Mouse (Mus musculus): ENCODE measurements at regions not wholly inside any gene's neighbourhood (a gene's known extent, or its start where the extent isn't known, plus 50 kb on each side); places are given as distances from the start of the nearest gene placed in this dataset.
"Not testable (repeated sequence)": the region's sequence is repeated elsewhere in the genome, so short reads cannot be mapped to it uniquely, and the experiment has no call there.

DNA sequence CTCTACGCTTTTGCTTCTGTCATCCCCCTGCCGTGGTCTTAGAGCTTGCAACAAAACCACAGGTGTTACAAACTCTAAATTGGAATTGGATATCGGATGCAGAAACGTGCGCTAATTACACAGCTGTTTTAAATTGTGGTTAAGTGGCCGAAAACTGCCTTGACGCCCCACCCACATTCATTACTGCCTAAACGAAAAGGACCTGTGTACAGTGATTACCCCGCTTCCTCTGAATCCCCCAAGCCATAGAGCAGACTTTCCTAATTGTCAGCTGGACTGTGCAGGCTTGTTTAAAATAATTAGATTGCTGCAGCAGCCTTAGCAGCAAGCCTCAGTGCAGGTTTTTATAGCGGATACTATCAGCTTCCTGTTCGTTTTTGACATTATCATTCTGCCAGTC is 94.7 kb downstream of the Cxxc4 start:
- no peak for DNase-seq

DNA sequence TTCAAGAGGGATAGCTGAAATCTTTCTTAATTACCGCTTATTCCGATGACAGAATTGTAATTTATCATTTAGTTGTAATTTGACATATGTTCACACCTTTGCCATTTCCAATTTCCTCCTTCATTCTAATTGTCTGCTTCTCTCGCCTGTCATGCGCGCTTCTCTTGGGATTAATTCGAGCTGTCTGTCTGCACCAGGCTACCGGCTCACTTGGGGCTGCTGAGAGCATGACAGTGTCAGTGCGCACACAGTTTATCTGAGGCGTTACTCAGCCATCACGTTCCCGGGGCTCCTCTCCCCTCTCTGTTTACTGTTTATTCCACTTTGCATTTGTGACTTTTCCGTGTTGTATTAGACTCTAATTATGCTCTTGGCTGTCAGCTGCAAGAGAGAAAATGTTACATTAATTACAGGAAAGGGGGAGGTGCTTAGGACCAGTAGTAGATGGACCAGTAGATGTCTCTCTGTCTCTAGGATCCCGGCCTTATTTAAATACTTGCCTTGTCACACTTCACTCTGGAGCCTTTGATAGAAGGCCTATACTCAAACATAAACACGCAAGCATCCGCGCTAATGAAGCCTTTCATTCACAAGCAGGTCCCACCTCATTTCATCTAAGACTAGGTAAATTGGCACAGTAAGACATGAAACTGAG is 95.3 kb downstream of the Cxxc4 start:
- DNase-seq: no peak

DNA sequence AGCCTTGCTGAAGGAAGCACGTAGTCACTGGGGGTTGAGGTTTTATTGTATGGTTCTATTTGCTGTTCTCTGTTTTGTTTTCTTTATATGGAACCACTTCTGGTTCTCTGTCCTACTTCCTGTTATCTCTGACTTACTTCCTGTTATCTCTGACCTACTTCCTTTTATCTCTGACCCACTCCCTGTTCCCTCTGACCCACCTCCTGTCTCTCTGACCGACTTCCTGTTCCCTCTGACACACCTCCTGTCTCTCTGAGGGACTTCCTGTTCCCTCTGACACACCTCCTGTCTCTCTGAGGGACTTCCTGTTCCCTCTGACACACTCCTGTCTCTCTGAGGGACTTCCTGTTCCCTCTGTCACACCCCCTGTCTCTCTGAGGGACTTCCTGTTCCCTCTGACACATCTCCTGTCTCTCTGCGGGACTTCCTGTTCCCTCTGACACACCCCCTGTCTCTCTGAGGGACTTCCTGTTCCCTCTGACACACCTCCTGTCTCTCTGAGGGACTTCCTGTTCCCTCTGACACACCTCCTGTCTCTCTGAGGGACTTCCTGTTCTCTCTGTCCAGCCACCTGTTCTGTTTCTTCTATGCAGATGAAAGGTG is 102.9 kb downstream of the Cxxc4 start:
- not testable (repeated sequence) for DNase-seq

GRCm38 (mm10) chr3:134365948-134366347 is 129.7 kb downstream of the Cxxc4 start:
- DNase-seq: no peak

- no peak for DNase-seq
These were observed 130.5 kb downstream of the Cxxc4 start for GRCm38 (mm10) chr3:134366761-134367160.

GRCm38 (mm10) chr3:134368591-134368990 is 132.3 kb downstream of the Cxxc4 start:
- no peak for DNase-seq

DNA sequence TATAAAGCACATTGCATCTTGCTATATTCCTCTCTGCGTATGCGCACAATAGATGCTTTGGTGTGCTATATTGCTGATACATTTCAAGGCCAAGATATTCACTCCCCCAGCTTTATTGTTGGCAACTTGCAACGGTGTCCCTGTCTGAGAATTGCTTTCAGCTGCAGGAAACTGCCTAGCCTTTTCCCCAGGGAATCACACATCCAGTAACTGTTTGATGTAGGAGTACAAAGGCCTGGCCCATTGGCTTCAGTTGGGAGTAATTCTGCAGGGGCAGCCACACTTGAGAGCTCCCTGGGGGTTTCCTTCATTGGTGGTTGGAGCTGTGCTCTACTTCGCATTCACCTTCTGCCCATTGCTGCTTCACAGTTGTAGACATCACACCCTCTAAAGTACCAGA is 132.8 kb downstream of the Cxxc4 start:
- DNase-seq: no peak

DNA sequence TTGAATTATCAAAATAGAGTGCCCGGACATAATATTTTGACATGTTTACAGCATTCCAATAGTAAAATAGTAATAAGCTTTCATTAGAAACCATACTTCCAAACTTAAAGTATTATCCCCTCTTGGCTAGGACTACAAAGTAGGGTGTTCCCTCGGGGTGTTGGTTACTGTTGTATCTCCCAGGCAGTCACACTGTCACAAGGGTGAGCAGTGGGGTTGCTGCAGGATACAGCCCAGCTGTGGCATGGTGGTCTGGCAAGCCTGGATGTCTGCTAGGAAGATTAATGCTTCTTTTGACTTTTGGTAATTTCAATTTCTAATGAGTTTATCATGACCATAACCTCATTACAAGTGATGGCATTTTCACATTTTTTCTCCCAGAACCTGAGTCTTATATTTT is 143.3 kb downstream of the Cxxc4 start:
- DNase-seq: no peak

- no peak for DNase-seq
These were observed 154.4 kb downstream of the Cxxc4 start for GRCm38 (mm10) chr3:134390472-134391336.

GRCm38 (mm10) chr3:134400395-134401090 is 164.3 kb downstream of the Cxxc4 start:
- DNase-seq: no peak

- no peak for DNase-seq
These were observed 179.5 kb downstream of the Cxxc4 start for GRCm38 (mm10) chr3:134415606-134416328.

DNA sequence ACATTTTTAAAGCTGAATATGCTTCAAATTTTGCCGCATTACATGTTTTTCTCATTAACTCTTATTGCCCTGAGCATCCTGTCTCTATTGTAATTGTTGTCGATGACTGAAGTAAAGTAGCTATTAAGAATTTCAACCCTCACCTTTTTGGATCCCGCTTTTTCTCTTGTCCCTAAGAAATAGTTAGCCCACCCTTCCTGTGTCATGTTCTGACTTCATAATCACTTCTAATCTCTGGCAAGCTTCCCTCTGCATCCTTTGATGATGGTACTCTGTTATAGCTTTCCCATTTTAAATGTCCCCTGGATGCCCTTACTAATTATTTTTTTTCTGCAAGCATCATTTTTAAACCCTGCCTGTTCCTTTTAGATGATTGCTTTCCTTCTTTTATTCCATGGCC is 191.3 kb downstream of the Cxxc4 start:
- DNase-seq: no peak

DNA sequence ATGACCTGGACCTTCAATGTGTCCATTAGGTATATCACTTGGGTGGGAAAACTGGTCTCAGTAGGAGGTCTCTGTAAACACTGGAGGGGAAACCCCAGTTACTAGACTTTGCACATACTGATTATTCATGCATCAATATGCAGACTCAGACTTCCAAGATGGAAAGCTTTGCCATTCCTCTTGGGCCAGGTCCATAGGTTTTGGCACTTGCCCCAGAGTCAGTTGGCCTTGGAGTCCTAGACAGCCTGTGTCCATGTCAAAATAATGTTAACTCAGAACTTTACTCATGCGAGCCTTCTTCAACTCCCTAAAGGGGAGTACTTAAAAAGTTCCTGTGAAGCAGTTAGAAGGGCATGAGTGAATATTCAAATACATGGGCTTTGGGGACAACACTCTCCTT is 230.3 kb downstream of the Cxxc4 start:
- DNase-seq: no peak

GRCm38 (mm10) chr3:134487280-134487679 is 251.0 kb downstream of the Cxxc4 start:
- no peak for DNase-seq

GRCm38 (mm10) chr3:134489966-134490543 is 253.8 kb downstream of the Cxxc4 start:
- no peak for DNase-seq

DNA sequence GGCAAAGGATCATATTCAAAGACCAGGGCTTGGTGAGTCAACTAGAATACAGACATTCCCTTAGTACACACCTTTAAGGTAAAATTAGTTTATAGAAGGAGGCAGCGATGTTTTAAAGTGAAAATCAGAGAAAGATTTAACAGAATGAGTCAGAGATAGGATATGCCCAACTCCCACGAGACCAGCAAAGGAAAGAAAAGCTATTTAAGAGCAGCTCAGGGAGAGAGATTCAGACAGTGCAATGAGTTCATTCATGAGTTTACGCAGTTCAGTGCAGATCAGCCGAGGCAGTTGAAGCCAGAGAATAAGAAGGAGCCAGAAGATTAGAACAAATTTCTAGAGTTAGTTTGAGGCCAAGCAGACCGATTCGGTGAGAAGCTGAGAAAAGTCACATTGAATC is 273.4 kb downstream of the Cxxc4 start:
- DNase-seq: no peak

DNA sequence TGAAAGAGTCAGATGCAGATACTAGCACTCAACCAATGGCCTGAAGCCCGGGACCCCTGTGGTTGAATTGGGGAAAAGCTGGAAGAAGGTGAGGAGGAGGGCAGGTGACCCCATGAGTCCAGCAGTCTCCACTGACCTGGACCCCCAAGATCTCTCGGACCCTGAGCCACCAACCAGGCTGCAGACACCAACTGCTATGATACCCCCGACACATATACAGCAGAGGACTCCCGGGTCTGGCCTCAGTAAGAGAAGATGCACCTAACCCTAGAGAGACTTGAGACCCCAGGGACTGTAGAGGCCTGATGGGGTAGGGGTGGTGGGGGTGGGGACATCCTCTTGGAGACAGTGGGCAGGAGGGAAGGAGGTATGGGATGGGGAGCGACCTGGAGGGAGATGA is 289.5 kb downstream of the Cxxc4 start:
- no peak for DNase-seq

DNA sequence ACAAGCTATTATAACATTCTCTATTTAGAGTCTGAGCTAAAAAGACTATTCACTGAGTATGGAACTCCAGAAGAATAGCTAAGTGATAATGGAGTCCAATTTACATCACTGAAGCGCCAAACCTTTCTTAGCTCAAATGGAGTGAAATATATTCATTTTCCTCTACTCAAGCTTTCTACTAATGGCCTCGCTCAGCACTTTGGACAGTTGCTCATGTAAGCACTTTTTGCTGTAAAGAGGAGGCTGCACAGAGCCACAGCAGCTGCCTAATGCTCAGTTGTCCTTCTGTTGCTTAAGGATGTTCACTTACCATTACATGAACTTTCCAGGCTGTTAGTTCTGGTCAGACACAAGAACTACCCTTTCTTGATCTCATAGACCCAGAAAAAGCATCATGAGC is 268.7 kb upstream of the Tacr3 start:
- DNase-seq: no peak

DNA sequence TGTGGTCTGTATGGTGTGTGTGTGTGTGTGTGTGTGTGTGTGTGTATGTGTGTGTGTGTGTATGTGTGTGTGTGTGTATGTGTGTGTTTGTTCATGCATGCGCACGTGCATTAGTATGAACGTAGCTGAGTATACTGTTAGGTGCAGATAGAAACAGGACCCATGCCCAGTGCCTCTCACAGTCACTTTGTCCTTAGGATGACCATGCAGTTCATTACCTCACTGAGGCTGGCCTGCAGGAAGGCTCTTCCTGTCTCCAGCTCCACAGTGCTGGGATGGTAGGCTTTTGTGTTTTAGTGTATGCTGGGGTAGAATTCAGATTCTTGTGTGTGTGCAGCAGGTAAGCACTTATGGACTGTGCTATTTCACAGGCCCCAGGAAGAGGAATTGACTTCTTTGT is 250.0 kb upstream of the Tacr3 start:
- no peak for DNase-seq

GRCm38 (mm10) chr3:134588630-134589029 is 240.2 kb upstream of the Tacr3 start:
- no peak for DNase-seq

- DNase-seq: no peak
These were observed 225.9 kb upstream of the Tacr3 start for GRCm38 (mm10) chr3:134602919-134603318.

GRCm38 (mm10) chr3:134605356-134605771 is 223.4 kb upstream of the Tacr3 start:
- no peak for DNase-seq
